Mouse (Mus musculus): ENCODE results near the gene Uap1. TPM values are rescaled to one million over a fixed set of nuclear protein-coding genes. Genes with fewer than 3 reads are reported as not detected.

The Uap1 gene
- polyA plus RNA-seq, 1 experiment from 2014 or later = 55.5 TPM

Other genes with a start within 250 kb of the Uap1 start
- 0.30 and 0.41 TPM in 2 replicates for gene Ccdc190, start 246.3 kb downstream of the Uap1 start, polyA plus RNA-seq (2016; fragmentation: Nextera tagmentation; extraction: Ambion mirVana)
- gene Hsd17b7, start 205.7 kb downstream of the Uap1 start, polyA plus RNA-seq (2016; fragmentation: Nextera tagmentation; extraction: Ambion mirVana) = 26.0 and 29.6 TPM in 2 replicates
- 22.8 and 23.0 TPM in 2 replicates for gene Ddr2, start 64.2 kb downstream of the Uap1 start, polyA plus RNA-seq (2016; fragmentation: Nextera tagmentation; extraction: Ambion mirVana)
- 9.2 and 10.7 TPM in 2 replicates for gene Uhmk1, start 40.4 kb upstream of the Uap1 start, polyA plus RNA-seq (2016; fragmentation: Nextera tagmentation; extraction: Ambion mirVana)
- not detected in 2 replicates for gene Sh2d1b2, start 57.8 kb upstream of the Uap1 start, polyA plus RNA-seq (2016; fragmentation: Nextera tagmentation; extraction: Ambion mirVana)
- gene Sh2d1b1, start 102.4 kb upstream of the Uap1 start, polyA plus RNA-seq (2016; fragmentation: Nextera tagmentation; extraction: Ambion mirVana) = not detected in 2 replicates
- gene Gm7694, start 131.4 kb upstream of the Uap1 start, polyA plus RNA-seq (2016; fragmentation: Nextera tagmentation; extraction: Ambion mirVana) = 2.7 and 3.1 TPM in 2 replicates
- 0.84 and 1.4 TPM in 2 replicates for gene Spata46, start 133.8 kb upstream of the Uap1 start, polyA plus RNA-seq (2016; fragmentation: Nextera tagmentation; extraction: Ambion mirVana)

Data from midbrain, embryonic 10.5 days (tissue).